Mouse (Mus musculus) gastrocnemius, adult 8-10 months (tissue): ENCODE measurements around the gene Stxbp4. TPM values are rescaled to one million over a fixed set of nuclear protein-coding genes. Genes with fewer than 3 reads are reported as not detected.

ENCODE experiments used
- DNase-seq, 2 experiments: peaks; one replicate each; pipeline ENCODE4 v3.0.0; 2022; ENCODE audit warnings: low spot score in 2 of 2
- total RNA-seq, 4 experiments: library from RNA; stranded (reverse); gene quantifications; 2 replicates each; pipeline ENCODE4 v1.2.4; 2022

The Stxbp4 gene
- 10 to 100 TPM; 12.8 to 17.7 (median 16.9) TPM for total RNA-seq

GRCm38 (mm10) chr11:90637440-90638311 is at the start of gene Stxbp4, which contains the start of gene Cox11:
Gene Stxbp4 (minus strand): TSS chr11:90638084.
Gene Cox11 (plus strand): TSS chr11:90638173.
- peak; percentile 85 to 91 for DNase-seq

GRCm38 (mm10) chr11:90687040-90687439 is 49.2 kb upstream of the Stxbp4 start:
- DNase-seq, result no peak

GRCm38 (mm10) chr11:90686287-90687025 is 48.6 kb upstream of the Stxbp4 start:
- no peak for DNase-seq

GRCm38 (mm10) chr11:90685196-90685595 is 47.3 kb upstream of the Stxbp4 start:
- no peak for DNase-seq

GRCm38 (mm10) chr11:90684765-90685164 is 46.9 kb upstream of the Stxbp4 start:
- DNase-seq, result no peak

- no peak for DNase-seq
These were observed 43.3 kb upstream of the Stxbp4 start for GRCm38 (mm10) chr11:90681171-90681570.

GRCm38 (mm10) chr11:90678582-90678981 is 40.7 kb upstream of the Stxbp4 start:
- no peak for DNase-seq

GRCm38 (mm10) chr11:90677771-90678288 is 39.9 kb upstream of the Stxbp4 start:
- DNase-seq, result no peak

- DNase-seq, result no peak
These were observed 39.1 kb upstream of the Stxbp4 start for GRCm38 (mm10) chr11:90677027-90677426.

- no peak for DNase-seq
These were observed 37.7 kb upstream of the Stxbp4 start for GRCm38 (mm10) chr11:90675479-90676110.

- DNase-seq, result no peak
These were observed 29.4 kb upstream of the Stxbp4 start for GRCm38 (mm10) chr11:90667325-90667724.

GRCm38 (mm10) chr11:90666916-90667315 is 29.0 kb upstream of the Stxbp4 start:
- no peak for DNase-seq

- no peak for DNase-seq
These were observed 28.4 kb upstream of the Stxbp4 start for GRCm38 (mm10) chr11:90666144-90666757.

GRCm38 (mm10) chr11:90665161-90665560 is 27.3 kb upstream of the Stxbp4 start:
- no peak for DNase-seq

GRCm38 (mm10) chr11:90664345-90664986 is 26.6 kb upstream of the Stxbp4 start:
- DNase-seq, result no peak

GRCm38 (mm10) chr11:90663618-90664297 is 25.9 kb upstream of the Stxbp4 start:
- no peak for DNase-seq

GRCm38 (mm10) chr11:90663052-90663451 is 25.2 kb upstream of the Stxbp4 start:
- no peak for DNase-seq

GRCm38 (mm10) chr11:90660662-90661061 is 22.8 kb upstream of the Stxbp4 start:
- DNase-seq, result no peak

- DNase-seq, result no peak
These were observed 19.6 kb upstream of the Stxbp4 start for GRCm38 (mm10) chr11:90657527-90657926.

- no peak for DNase-seq
These were observed 14.7 kb upstream of the Stxbp4 start for GRCm38 (mm10) chr11:90652603-90653002.
